Mouse (Mus musculus) brain, adult 2 months (tissue): ENCODE measurements around the gene Dhcr7.

Experiments
- DNase-seq: peaks from one replicate; pipeline ENCODE4 v3.0.0; 2011; ENCODE audit warnings: low read depth, low spot score

Dhcr7 gene

GRCm38 (mm10) chr7:143822375-143823265 lies at the start of gene Dhcr7, which contains the start of gene Nadsyn1:
Dhcr7 (plus strand) TSS chr7:143823145.
Nadsyn1 (minus strand) TSS chr7:143822849.
- peak; percentile 99 for DNase-seq

- no peak for DNase-seq
These were observed 46.8 kb upstream of the Dhcr7 start for GRCm38 (mm10) chr7:143776137-143776536.

- no peak for DNase-seq
These were observed 45.6 kb upstream of the Dhcr7 start for GRCm38 (mm10) chr7:143777375-143777774.

DNA sequence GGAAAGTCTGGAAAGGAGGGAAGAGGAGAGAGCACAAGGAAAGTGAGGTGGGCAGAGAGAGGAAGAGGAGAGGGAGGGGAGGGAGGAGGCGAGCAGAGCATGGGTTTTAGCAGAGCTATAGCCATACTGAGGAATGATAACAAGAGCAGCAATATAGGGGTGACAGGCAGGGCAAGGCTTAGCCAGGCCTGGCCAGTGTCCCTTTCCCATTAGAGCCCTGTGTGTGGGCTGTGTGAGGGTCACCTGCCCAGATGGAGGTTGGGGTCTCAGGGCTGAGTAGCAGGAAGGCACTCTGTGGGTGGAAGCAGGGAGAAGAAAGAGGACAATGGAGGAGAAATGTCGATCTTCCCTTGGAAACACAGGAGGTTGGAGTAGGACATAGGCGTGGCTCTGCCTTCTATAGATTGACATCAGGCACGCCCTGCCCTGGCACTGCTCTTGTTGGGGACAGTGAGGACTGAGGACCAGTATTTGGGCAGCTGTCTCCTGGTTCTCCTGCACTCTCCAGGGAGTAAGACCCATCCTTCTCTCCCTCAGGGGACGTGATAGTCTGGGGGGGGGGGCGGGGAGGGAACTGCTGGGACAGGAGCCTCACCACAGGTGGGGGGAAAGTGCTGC lies 39.5 kb upstream of the Dhcr7 start:
- no peak for DNase-seq

DNA sequence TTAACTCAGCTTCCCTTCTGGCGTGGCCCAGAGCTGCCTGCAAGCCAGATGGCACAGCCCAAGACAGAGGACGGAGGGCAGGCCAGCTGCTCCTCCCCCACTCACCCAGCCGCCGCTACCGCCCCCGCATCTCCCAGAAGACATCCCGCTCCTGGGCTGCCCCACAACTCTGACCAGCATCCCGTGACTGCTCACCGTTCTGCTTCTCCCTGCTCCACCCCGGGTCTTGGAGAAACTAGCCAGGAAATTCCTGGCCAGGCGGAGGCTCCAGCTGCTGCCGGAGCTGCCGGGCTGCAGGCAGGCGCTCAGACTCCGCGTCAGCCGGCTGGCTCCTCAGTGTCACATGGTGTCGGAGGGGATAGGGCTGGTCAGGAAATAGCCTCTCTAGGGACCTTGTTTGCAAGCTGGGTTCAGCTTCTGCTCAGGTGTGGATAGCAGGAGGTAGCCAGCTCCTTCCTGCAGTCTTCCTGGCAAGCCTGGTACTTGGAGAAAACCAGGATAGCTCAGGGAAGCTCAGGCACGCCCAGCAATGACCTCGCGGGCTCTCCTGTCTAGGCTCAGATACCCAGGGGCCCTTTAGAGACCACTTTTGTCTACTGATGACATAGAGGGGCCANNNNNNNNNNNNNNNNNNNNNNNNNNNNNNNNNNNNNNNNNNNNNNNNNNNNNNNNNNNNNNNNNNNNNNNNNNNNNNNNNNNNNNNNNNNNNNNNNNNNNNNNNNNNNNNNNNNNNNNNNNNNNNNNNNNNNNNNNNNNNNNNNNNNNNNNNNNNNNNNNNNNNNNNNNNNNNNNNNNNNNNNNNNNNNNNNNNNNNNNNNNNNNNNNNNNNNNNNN lies 38.7 kb upstream of the Dhcr7 start, which contains the start of gene Mrgpre:
Mrgpre (minus strand) TSS at position 505 of the 834 bp plus-strand sequence.
- peak; percentile 81 for DNase-seq

GRCm38 (mm10) chr7:143792336-143792985 lies 30.5 kb upstream of the Dhcr7 start:
- DNase-seq, result no peak

DNA sequence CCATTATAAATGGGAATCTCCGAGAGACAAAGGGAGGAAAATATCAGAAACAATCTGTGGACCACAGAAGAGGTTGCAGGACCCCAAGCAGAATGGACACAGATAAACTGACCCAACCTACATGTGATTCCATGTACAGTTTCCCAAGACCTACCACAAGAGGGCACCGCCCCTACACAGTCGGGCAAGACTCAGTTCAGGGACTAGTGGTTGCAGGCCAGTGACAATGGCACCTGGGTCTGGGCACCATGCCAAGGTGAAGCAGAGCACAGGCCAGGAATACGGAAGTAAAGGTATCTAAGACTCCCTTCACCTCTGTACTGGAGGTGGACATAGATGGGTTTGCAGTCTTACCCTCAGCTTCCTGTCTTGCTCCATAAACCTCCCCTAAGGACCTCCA lies 29.8 kb upstream of the Dhcr7 start:
- DNase-seq, result peak; percentile 39

GRCm38 (mm10) chr7:143798783-143799182 lies 24.2 kb upstream of the Dhcr7 start:
- no peak for DNase-seq

DNA sequence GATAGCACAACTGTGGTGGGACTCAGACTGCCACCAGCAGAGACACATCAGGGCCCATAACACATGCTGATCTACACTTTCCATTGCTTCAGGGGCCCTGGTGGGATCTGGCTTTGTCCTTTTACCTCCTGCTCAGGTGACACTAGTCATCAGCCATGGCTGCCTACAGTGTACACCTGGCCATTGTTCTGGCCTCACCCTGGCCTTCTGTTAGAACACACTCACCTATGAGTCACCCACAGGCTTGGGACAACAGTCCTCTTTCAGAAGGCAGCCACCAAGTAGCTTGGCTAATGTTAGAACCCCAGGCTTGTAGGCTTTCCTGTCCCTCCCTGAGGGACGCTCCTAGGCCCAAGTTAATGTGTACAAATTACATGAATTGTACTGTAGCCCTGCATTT lies 22.2 kb upstream of the Dhcr7 start:
- no peak for DNase-seq

- DNase-seq, result no peak
These were observed 21.5 kb upstream of the Dhcr7 start for GRCm38 (mm10) chr7:143801195-143802065.

DNA sequence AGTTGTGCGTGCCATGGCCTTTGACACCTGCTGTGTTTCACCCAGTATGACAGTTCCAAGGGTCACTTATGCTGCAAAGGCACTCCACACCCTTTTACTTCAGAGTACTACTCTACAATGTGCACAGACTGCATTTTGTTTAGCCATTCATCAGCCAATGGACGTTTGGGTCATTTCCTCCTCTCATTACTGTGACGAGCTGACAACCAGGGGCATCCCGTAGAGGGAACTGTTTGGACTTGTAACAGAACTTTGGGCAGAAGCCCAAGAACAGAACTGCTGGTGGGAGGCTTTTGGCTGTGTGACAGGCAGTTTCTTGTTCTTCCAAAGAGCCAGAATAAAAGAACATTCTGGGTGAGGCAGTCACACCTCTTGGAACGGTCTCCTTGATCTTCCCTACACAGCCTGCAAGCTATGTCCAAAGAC lies 17.7 kb upstream of the Dhcr7 start:
- DNase-seq, result peak; percentile 75

GRCm38 (mm10) chr7:143808909-143809308 lies 14.0 kb upstream of the Dhcr7 start:
- DNase-seq, result no peak

DNA sequence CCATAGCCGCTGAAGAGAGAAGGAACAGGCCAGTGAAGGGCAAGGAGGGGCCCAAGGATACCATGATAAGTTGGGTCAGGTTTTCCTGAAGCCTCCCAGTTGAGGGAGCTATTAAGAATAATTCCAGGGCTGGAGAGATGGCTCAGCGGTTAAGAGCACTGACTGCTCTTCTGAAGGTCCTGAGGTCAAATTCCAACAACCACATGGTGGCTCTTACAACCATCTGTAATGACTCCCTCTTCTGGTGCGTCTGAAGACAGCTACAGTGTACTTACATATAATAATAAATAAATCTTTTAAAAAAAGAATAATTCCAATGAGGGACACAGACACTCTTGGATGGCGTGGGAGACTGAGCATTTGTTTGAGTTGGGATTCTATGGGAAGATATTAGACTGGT lies 3.7 kb upstream of the Dhcr7 start:
- no peak for DNase-seq

- DNase-seq, result no peak
These were observed 1.7 kb upstream of the Dhcr7 start for GRCm38 (mm10) chr7:143821241-143821640.

- no peak for DNase-seq
These were observed 291 bp downstream of the Dhcr7 start for GRCm38 (mm10) chr7:143823266-143823605.

DNA sequence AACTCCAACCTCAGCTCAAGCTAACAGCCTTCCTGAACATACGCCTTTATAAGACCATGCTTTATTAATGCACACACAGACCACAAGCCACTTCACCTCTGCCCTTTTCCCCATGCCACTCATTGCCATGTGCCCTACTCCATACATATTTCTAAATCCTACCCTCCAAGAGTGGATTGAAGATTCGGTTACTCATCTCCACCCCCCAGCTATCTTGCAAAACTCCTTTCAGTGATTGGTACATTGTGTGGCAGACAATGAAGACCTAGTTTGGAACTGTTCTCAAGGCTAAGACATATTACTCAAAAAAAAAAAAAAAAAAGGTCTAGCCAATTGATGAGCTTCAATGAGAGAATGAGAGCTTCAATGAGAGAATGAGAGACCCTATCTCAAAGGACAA lies 4.0 kb downstream of the Dhcr7 start:
- no peak for DNase-seq

GRCm38 (mm10) chr7:143829504-143830331 lies 6.8 kb downstream of the Dhcr7 start:
- peak; percentile 99 for DNase-seq

GRCm38 (mm10) chr7:143830399-143830798 lies 7.5 kb downstream of the Dhcr7 start:
- no peak for DNase-seq

- DNase-seq, result peak; percentile 12
These were observed 9.3 kb downstream of the Dhcr7 start for GRCm38 (mm10) chr7:143832196-143832595.

GRCm38 (mm10) chr7:143832611-143833010 lies 9.7 kb downstream of the Dhcr7 start:
- no peak for DNase-seq
